Mouse (Mus musculus) brain, embryonic 14.5 days (tissue): ENCODE measurements around the gene BC004004.

Experiments used
- CTCF ChIP-seq: fragments of 200-500 bp; IDR thresholded peaks from 2 replicates; pipeline ENCODE4 v1.5.1; 2012; ENCODE audit warnings: inconsistent platforms, mild to moderate bottlenecking, moderate library complexity, borderline replicate concordance; ENCODE audit not compliant: insufficient read depth, insufficient read length; ENCODE audit errors: extremely low read depth
- POLR2A ChIP-seq: fragments of 200-500 bp; IDR thresholded peaks from 2 replicates; pipeline ENCODE4 v1.6.1; 2012; ENCODE audit warnings: mild to moderate bottlenecking, inconsistent platforms, borderline replicate concordance; ENCODE audit not compliant: poor library complexity, insufficient read depth, insufficient read length, severe bottlenecking; ENCODE audit errors: extremely low read depth

DNA sequence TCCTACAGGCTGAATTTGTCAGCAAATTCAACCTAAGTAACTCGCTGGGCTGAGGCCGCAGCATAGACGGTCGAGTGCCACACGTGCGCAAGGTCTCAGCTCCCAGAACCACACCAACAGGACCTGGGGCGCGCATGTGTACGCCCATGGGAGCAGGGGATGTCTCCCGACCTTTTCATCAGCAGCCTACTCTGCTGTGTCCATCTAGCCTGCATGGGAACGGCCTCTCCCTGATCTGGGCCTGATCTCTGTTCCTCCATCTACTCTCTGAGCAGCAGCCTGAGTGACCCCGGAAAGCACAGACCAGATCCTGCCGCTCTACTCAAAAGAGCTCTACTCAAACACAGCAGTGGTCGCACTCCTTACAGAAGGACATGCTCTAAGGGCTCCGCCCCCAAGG, 8.1 kb upstream of the BC004004 start:
- TF ChIP-seq CTCF (no peak), POLR2A (no peak)
